Mouse (Mus musculus) G1E (cell line): Measurements from ENCODE around the gene Npc2.

Source experiments
- CTCF ChIP-seq: IDR thresholded peaks from 2 replicates; pipeline ENCODE4 v1.5.1; 2012; ENCODE audit warnings: low read depth, low read length, inconsistent platforms, mixed read lengths
- GATA1 ChIP-seq: IDR thresholded peaks from 2 replicates; pipeline ENCODE4 v1.6.1; 2012; ENCODE audit warnings: borderline replicate concordance, low read length, inconsistent platforms, mixed read lengths
- GATA2 ChIP-seq: IDR thresholded peaks from 2 replicates; pipeline ENCODE4 v1.6.1; 2012; ENCODE audit warnings: low read depth, low read length, inconsistent platforms, borderline replicate concordance
- TAL1 ChIP-seq: conservative IDR thresholded peaks from 2 replicates; pipeline ENCODE4 v1.6.1; 2012; ENCODE audit warnings: low read depth, low read length, inconsistent platforms, mixed read lengths

GRCm38 (mm10) chr12:84792629-84793028, 19.7 kb upstream of the Npc2 start:
- TF ChIP-seq GATA2 (no peak), CTCF (no peak), GATA1 (no peak), TAL1 (no peak)
